Mouse (Mus musculus) kidney, adult 2 months (tissue): ENCODE results near the gene Maml2.

ENCODE experiments used
- CTCF ChIP-seq: fragments of 200-500 bp; conservative IDR thresholded peaks from 2 replicates; pipeline ENCODE4 v1.5.1; 2011; ENCODE audit warnings: low read depth, mild to moderate bottlenecking, control low read depth, low read length, moderate library complexity, mixed read lengths; ENCODE audit not compliant: insufficient read depth, insufficient read length
- POLR2A ChIP-seq: fragments of 200-500 bp; IDR thresholded peaks from one replicate; pipeline ENCODE4 v1.6.1; 2011; ENCODE audit warnings: low read depth, low read length, control low read depth

DNA sequence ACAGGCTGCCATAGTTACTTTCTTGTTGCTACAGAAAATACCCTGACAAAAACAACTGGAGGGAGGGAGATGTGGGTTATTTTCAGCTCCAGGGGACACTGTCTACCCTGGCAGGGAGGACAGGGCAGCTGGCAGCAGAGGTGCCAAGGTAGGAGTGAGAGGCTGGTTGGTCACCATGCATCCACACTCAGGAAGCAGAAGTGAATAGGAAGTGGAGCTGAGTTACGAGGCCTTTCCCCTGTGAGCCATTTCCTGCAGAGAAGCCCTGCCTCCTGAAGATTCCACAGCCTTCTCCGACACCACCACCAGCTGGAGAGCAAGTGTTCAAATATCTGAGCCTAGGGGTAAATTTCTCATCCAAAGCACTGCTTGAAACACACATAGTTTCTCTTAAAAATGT is 277.2 kb downstream of the Maml2 start:
- TF ChIP-seq POLR2A (no peak), CTCF (0 out of 2 replicates have a peak, but pooled peaks have one; percentile 8)
